Mouse (Mus musculus): ENCODE measurements around the gene Slc35f1.

DNA sequence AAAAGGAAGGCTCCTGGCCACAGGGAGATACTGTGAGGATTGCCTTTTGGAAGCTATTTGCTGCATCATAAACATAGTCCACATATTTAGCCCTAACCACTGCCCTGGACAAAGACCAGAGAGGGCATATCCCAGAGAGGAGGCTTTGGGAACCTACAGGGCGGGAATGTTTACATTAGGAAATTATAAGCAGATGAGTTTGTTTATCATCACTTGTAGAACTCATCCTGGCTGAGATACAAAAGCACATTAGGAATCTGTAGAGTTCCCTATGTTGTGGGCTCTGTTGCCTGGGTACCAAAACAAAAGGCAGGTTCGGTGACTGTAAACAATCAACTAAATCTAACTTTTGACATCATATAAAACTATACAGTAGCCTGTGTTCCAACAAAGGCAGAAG, 467.4 kb downstream of the Slc35f1 start:
- no peak for TF ChIP-seq TAL1 (IDR thresholded peaks at IDR 0.05; ENCODE audit: low read length)
- no peak for TF ChIP-seq GATA1 (IDR thresholded peaks at IDR 0.05; ENCODE audit: low read length)

Data from erythroblast, embryonic 14.5 days (primary cell).